Mouse (Mus musculus) forebrain, embryonic 14.5 days (tissue): ENCODE data around the gene Daxx. TPM values are rescaled to one million over a fixed set of nuclear protein-coding genes. Genes with fewer than 3 reads are reported as not detected.
"Not testable (repeated sequence)": the region's sequence is repeated elsewhere in the genome, so short reads cannot be mapped to it uniquely, and the experiment has no call there.

Experiments
- ATAC-seq: fragments of 200-750 bp; cut with Nextera tagmentation; 2 replicates; pipeline ENCODE4 v1.8.0; 2017; ENCODE audit warnings: mild to moderate bottlenecking, moderate library complexity
- DNase-seq: peaks from one replicate; pipeline ENCODE4 v3.0.0-alpha.2; 2015; ENCODE audit warnings: low spot score
- H3K27ac ChIP-seq: fragments of 300-500 bp; sonication (generic); 2 replicates; pipeline ENCODE4 v1.5.1; 2014; ENCODE audit warnings: low read depth, mild to moderate bottlenecking, control low read depth, low read length, moderate library complexity
- H3K27me3 ChIP-seq: fragments of 300-500 bp; sonication (generic); replicated peaks from 2 replicates; pipeline ENCODE4 v1.6.1; 2014; ENCODE audit warnings: low read length, control low read depth, mixed read lengths; ENCODE audit not compliant: control insufficient read depth, insufficient read depth
- H3K36me3 ChIP-seq: fragments of 300-500 bp; sonication (generic); 2 replicates; pipeline ENCODE4 v1.6.1; 2014; ENCODE audit warnings: low read length, control low read depth; ENCODE audit not compliant: control insufficient read depth, insufficient read depth
- H3K4me1 ChIP-seq: fragments of 300-500 bp; sonication (generic); 2 replicates; pipeline ENCODE4 v1.6.1; 2014; ENCODE audit warnings: antibody characterized with exemption, low read length, control low read depth; ENCODE audit not compliant: control insufficient read depth, insufficient read depth
- H3K4me2 ChIP-seq: fragments of 300-500 bp; sonication (generic); 2 replicates; pipeline ENCODE4 v1.6.1; 2014; ENCODE audit warnings: mild to moderate bottlenecking, control low read depth, low read length
- H3K4me3 ChIP-seq: fragments of 300-500 bp; sonication (generic); 2 replicates; pipeline ENCODE4 v1.5.1; 2014; ENCODE audit warnings: low read depth, low read length, control low read depth
- H3K9ac ChIP-seq: fragments of 300-500 bp; sonication (generic); 2 replicates; pipeline ENCODE4 v1.6.1; 2014; ENCODE audit warnings: mild to moderate bottlenecking, low read length, control low read depth, moderate library complexity
- H3K9me3 ChIP-seq: fragments of 300-500 bp; sonication (generic); replicated peaks from 2 replicates; pipeline ENCODE4 v1.6.1; 2016; ENCODE audit warnings: low read length, control low read depth, mixed read lengths; ENCODE audit not compliant: control insufficient read depth
- WGBS: fragments of 180-500 bp; shearing (Covaris S2); extraction: QIAGEN DNeasy Blood & Tissue Kit; methylation state at CpG from one replicate; pipeline ENCODE4 v1.1.7; 2014; 5-methylcytosine and 5-hydroxymethylcytosine counted together
- polyA plus RNA-seq: library from polyadenylated mRNA; unstranded; fragments of >200 nt; fragmentation: Nextera tagmentation; extraction: Ambion mirVana; gene quantifications from 2 replicates; pipeline ENCODE4 v1.2.1, GENCODE M21; 2014

The Daxx gene
- polyA plus RNA-seq, 1 experiment from 2014 or later: 43.3 TPM

- Histone ChIP-seq H3K4me1 (peaks cover 13% of the 10 kb centered on the region), H3K36me3 (peaks cover 81% of the 10 kb centered on the region), H3K27me3 (no peaks in the 10 kb centered on the region), H3K4me2 (no peak overlapping the region), H3K9me3 (no peaks in the 10 kb centered on the region), H3K27ac (no peak overlapping the region), H3K4me3 (no peak overlapping the region), H3K9ac (no peak overlapping the region)
- DNase-seq (no peak), ATAC-seq (no peak)
- 90% methylated on average over 10 of the region's 10 CpGs for whole genome bisulfite sequencing
These were observed 38.3 kb downstream of the Daxx start for GRCm38 (mm10) chr17:33947430-33948089.

GRCm38 (mm10) chr17:33948090-33948904, 39.1 kb downstream of the Daxx start:
- 90% methylated on average over 22 of the region's 22 CpGs for WGBS
- no peak for DNase-seq

GRCm38 (mm10) chr17:33948905-33949537, 39.8 kb downstream of the Daxx start:
- Histone ChIP-seq H3K27me3 (no peaks in the 10 kb centered on the region), H3K36me3 (peaks cover 83% of the 10 kb centered on the region), H3K4me2 (no peak overlapping the region), H3K27ac (no peak overlapping the region), H3K4me1 (peaks cover 15% of the 10 kb centered on the region), H3K9me3 (no peaks in the 10 kb centered on the region), H3K9ac (no peak overlapping the region), H3K4me3 (no peak overlapping the region)
- 91% methylated on average over 19 of the region's 19 CpGs for WGBS
- DNase-seq (no peak), ATAC-seq (no peak)

More at GRCm38 (mm10) chr17:33948090-33948904, 39.1 kb downstream of the Daxx start:
- no peaks in the 10 kb centered on the region for H3K9me3 ChIP-seq
- H3K4me1 ChIP-seq: peaks cover 13% of the 10 kb centered on the region
- H3K27ac ChIP-seq: no peak overlapping the region
- no peak for ATAC-seq
- no peak overlapping the region for H3K4me2 ChIP-seq
- peaks cover 83% of the 10 kb centered on the region for H3K36me3 ChIP-seq
- no peak overlapping the region for H3K4me3 ChIP-seq
- H3K9ac ChIP-seq: no peak overlapping the region
- H3K27me3 ChIP-seq: no peaks in the 10 kb centered on the region

GRCm38 (mm10) chr17:33950131-33950625, 41.0 kb downstream of the Daxx start:
- H3K4me3 ChIP-seq: peak overlapping the region; percentile 42
- DNase-seq (no peak), ATAC-seq (no peak)
- H3K27ac ChIP-seq: no peak overlapping the region
- H3K4me2 ChIP-seq: peak overlapping the region; percentile 82
- H3K4me1 ChIP-seq: peaks cover 22% of the 10 kb centered on the region
- no peaks in the 10 kb centered on the region for H3K9me3 ChIP-seq
- 70% methylated on average over 10 of the region's 10 CpGs for WGBS
- H3K9ac ChIP-seq: peak overlapping the region; percentile 71
- H3K27me3 ChIP-seq: no peaks in the 10 kb centered on the region
- peaks cover 74% of the 10 kb centered on the region for H3K36me3 ChIP-seq

- no peaks in the 10 kb centered on the region for H3K9me3 ChIP-seq
- H3K4me2 ChIP-seq: peak within 1 kb of the TSS; percentile 82
- H3K9ac ChIP-seq: peak within 1 kb of the TSS; percentile 71
- peak within 1 kb of the TSS; percentile 65 for H3K27ac ChIP-seq
- ATAC-seq (peak; percentile 64), DNase-seq (peak; percentile 90)
- H3K36me3 ChIP-seq: peaks cover 62% of the 10 kb centered on the region
- no peaks in the 10 kb centered on the region for H3K27me3 ChIP-seq
- H3K4me3 ChIP-seq: peak within 1 kb of the TSS; percentile 42
- WGBS: 2% methylated on average over 43 of the region's 45 CpGs
- H3K4me1 ChIP-seq: peaks cover 23% of the 10 kb centered on the region
These were observed 42.1 kb downstream of the Daxx start, which contains the start of gene B3galt4 for GRCm38 (mm10) chr17:33951021-33951946. TSS of gene B3galt4 (minus strand) at chr17:33951488.

GRCm38 (mm10) chr17:33952015-33952414, 42.8 kb downstream of the Daxx start:
- H3K4me2 ChIP-seq: peak overlapping the region; percentile 82
- not testable (repeated sequence) for H3K27ac ChIP-seq, ATAC-seq, H3K9me3 ChIP-seq, H3K9ac ChIP-seq, DNase-seq, H3K4me3 ChIP-seq, H3K27me3 ChIP-seq
- WGBS: 71% methylated on average over 13 of the region's 13 CpGs
- H3K36me3 ChIP-seq: peaks cover 57% of the 10 kb centered on the region
- H3K4me1 ChIP-seq: peaks cover 29% of the 10 kb centered on the region

- no peak overlapping the region for H3K27ac ChIP-seq
These were observed 43.7 kb downstream of the Daxx start for GRCm38 (mm10) chr17:33952879-33953278.

GRCm38 (mm10) chr17:33953310-33953709, 44.1 kb downstream of the Daxx start:
- ATAC-seq (no peak), DNase-seq (no peak)
- H3K27ac ChIP-seq: no peak overlapping the region
- no peak overlapping the region for H3K9ac ChIP-seq
- H3K36me3 ChIP-seq: peaks cover 55% of the 10 kb centered on the region
- H3K9me3 ChIP-seq: no peaks in the 10 kb centered on the region
- H3K4me1 ChIP-seq: peaks cover 29% of the 10 kb centered on the region
- 0 out of 2 replicates have a peak overlapping the region, but pooled peaks have one; percentile 5 for H3K4me2 ChIP-seq
- no peaks in the 10 kb centered on the region for H3K27me3 ChIP-seq
- H3K4me3 ChIP-seq: no peak overlapping the region
- 79% methylated on average over 3 of the region's 3 CpGs for WGBS

More at GRCm38 (mm10) chr17:33952879-33953278, 43.7 kb downstream of the Daxx start:
- no peaks in the 10 kb centered on the region for H3K27me3 ChIP-seq
- ATAC-seq: no peak
- no peak overlapping the region for H3K9ac ChIP-seq
- H3K4me2 ChIP-seq: no peak overlapping the region
- H3K4me1 ChIP-seq: peaks cover 29% of the 10 kb centered on the region
- no peak overlapping the region for H3K4me3 ChIP-seq
- no peaks in the 10 kb centered on the region for H3K9me3 ChIP-seq
- DNase-seq: no peak
- 78% methylated on average over 4 of the region's 4 CpGs for WGBS
- H3K36me3 ChIP-seq: peaks cover 57% of the 10 kb centered on the region
